Mouse (Mus musculus): ENCODE data around the gene Tmem170.

Tmem170 gene

GRCm38 (mm10) chr8:111876355-111876948 lies at the start of gene Tmem170:
Gene Tmem170 (minus strand): TSS chr8:111876750.
- peak; percentile 99 for DNase-seq

GRCm38 (mm10) chr8:111924976-111925375 lies 48.4 kb upstream of the Tmem170 start:
- DNase-seq: no peak

- DNase-seq: peak; percentile 15
Measured at GRCm38 (mm10) chr8:111923383-111923804, 46.8 kb upstream of the Tmem170 start.

- no peak for DNase-seq
Measured at GRCm38 (mm10) chr8:111920971-111921370, 44.4 kb upstream of the Tmem170 start.

GRCm38 (mm10) chr8:111919663-111920062 lies 43.1 kb upstream of the Tmem170 start:
- DNase-seq: no peak

GRCm38 (mm10) chr8:111912860-111913432 lies 36.4 kb upstream of the Tmem170 start:
- DNase-seq: no peak

GRCm38 (mm10) chr8:111911572-111911971 lies 35.0 kb upstream of the Tmem170 start:
- DNase-seq: no peak

GRCm38 (mm10) chr8:111909621-111910450 lies 33.3 kb upstream of the Tmem170 start, which contains the start of gene Chst5:
Gene Chst5 (minus strand): TSS chr8:111910447.
- DNase-seq: no peak

- DNase-seq: no peak
Measured at GRCm38 (mm10) chr8:111905500-111906121, 29.1 kb upstream of the Tmem170 start.

- DNase-seq: no peak
Measured at GRCm38 (mm10) chr8:111902080-111902479, 25.5 kb upstream of the Tmem170 start.

- DNase-seq: no peak
Measured at GRCm38 (mm10) chr8:111898586-111898985, 22.0 kb upstream of the Tmem170 start.

- DNase-seq: no peak
Measured at GRCm38 (mm10) chr8:111894955-111895354, 18.4 kb upstream of the Tmem170 start.

GRCm38 (mm10) chr8:111892615-111893014 lies 16.1 kb upstream of the Tmem170 start:
- no peak for DNase-seq

- no peak for DNase-seq
Measured at GRCm38 (mm10) chr8:111891983-111892382, 15.4 kb upstream of the Tmem170 start.

- DNase-seq: no peak
Measured at GRCm38 (mm10) chr8:111890911-111891303, 14.4 kb upstream of the Tmem170 start.

- DNase-seq: no peak
Measured at GRCm38 (mm10) chr8:111889931-111890910, 13.7 kb upstream of the Tmem170 start.

- DNase-seq: no peak
Measured at GRCm38 (mm10) chr8:111888091-111888650, 11.6 kb upstream of the Tmem170 start.

- DNase-seq: no peak
Measured at GRCm38 (mm10) chr8:111887479-111887878, 10.9 kb upstream of the Tmem170 start.

GRCm38 (mm10) chr8:111883615-111884014 lies 7.1 kb upstream of the Tmem170 start:
- no peak for DNase-seq

GRCm38 (mm10) chr8:111881591-111881990 lies 5.0 kb upstream of the Tmem170 start:
- peak; percentile 18 for DNase-seq

- DNase-seq: peak; percentile 11
Measured at GRCm38 (mm10) chr8:111877711-111878110, 1.2 kb upstream of the Tmem170 start.

- DNase-seq: peak; percentile 35
Measured at GRCm38 (mm10) chr8:111875758-111876157, 792 bp downstream of the Tmem170 start.
